Mouse (Mus musculus): Measurements from ENCODE around the gene Adh7. TPM values are rescaled to one million over a fixed set of nuclear protein-coding genes. Genes with fewer than 3 reads are reported as not detected.

The Adh7 gene
- polyA plus RNA-seq, 1 experiment from 2014 or later, result 0.14 TPM

GRCm38 (mm10) chr3:138260721-138261669 lies 43.4 kb downstream of the Adh7 start, which contains the start of gene Adh1:
TSS of gene Adh1 (plus strand) at chr3:138260991.
- ATAC-seq (ENCODE audit: low read depth), result no peak
- Histone ChIP-seq H3K36me3 (no peaks in the 10 kb centered on the region), H3K4me1 (replicated peaks) (no peaks in the 10 kb centered on the region), H3K27ac (replicated peaks) (no peak within 1 kb of the TSS), H3K9me3 (no peaks in the 10 kb centered on the region), H3K4me2 (no peak within 1 kb of the TSS), H3K4me3 (no peak within 1 kb of the TSS), H3K9ac (no peak within 1 kb of the TSS), H3K27me3 (no peaks in the 10 kb centered on the region)
- 91% methylated on average over 11 of the region's 11 CpGs for WGBS

- WGBS, result 85% methylated on average over 4 of the region's 4 CpGs
- ATAC-seq (ENCODE audit: low read depth), result no peak
Observed at GRCm38 (mm10) chr3:138262568-138262967, 45.0 kb downstream of the Adh7 start.

GRCm38 (mm10) chr3:138263154-138263930 lies 45.8 kb downstream of the Adh7 start:
- 86% methylated on average over 5 of the region's 5 CpGs for WGBS
- Histone ChIP-seq H3K27me3 (no peaks in the 10 kb centered on the region), H3K9me3 (no peaks in the 10 kb centered on the region), H3K4me3 (no peak overlapping the region), H3K36me3 (no peaks in the 10 kb centered on the region), H3K4me1 (replicated peaks) (no peaks in the 10 kb centered on the region), H3K27ac (replicated peaks) (no peak overlapping the region), H3K4me2 (no peak overlapping the region), H3K9ac (no peak overlapping the region)
- no peak for ATAC-seq (ENCODE audit: low read depth)

More at GRCm38 (mm10) chr3:138262568-138262967, 45.0 kb downstream of the Adh7 start:
- Histone ChIP-seq H3K27ac (replicated peaks) (no peak overlapping the region), H3K9ac (no peak overlapping the region), H3K9me3 (no peaks in the 10 kb centered on the region), H3K4me3 (no peak overlapping the region), H3K27me3 (no peaks in the 10 kb centered on the region), H3K4me2 (no peak overlapping the region), H3K36me3 (no peaks in the 10 kb centered on the region), H3K4me1 (replicated peaks) (no peaks in the 10 kb centered on the region)

GRCm38 (mm10) chr3:138264648-138265047 lies 47.1 kb downstream of the Adh7 start:
- WGBS, result 88% methylated on average over 3 of the region's 3 CpGs
- ATAC-seq (ENCODE audit: low read depth), result no peak
- H3K4me2 ChIP-seq, result no peak overlapping the region

GRCm38 (mm10) chr3:138270507-138270906 lies 52.9 kb downstream of the Adh7 start:
- Histone ChIP-seq H3K27me3 (no peaks in the 10 kb centered on the region), H3K9ac (no peak overlapping the region), H3K4me2 (no peak overlapping the region), H3K4me3 (no peak overlapping the region), H3K27ac (replicated peaks) (no peak overlapping the region), H3K9me3 (no peaks in the 10 kb centered on the region), H3K36me3 (no peaks in the 10 kb centered on the region), H3K4me1 (replicated peaks) (no peaks in the 10 kb centered on the region)
- ATAC-seq (ENCODE audit: low read depth), result no peak
- WGBS, result 3% methylated on average over 1 of the region's 1 CpGs

More at GRCm38 (mm10) chr3:138264648-138265047, 47.1 kb downstream of the Adh7 start:
- H3K4me3 ChIP-seq, result no peak overlapping the region
- H3K27me3 ChIP-seq, result no peaks in the 10 kb centered on the region
- H3K36me3 ChIP-seq, result no peaks in the 10 kb centered on the region
- no peaks in the 10 kb centered on the region for H3K4me1 ChIP-seq (replicated peaks)
- H3K9ac ChIP-seq, result no peak overlapping the region
- no peak overlapping the region for H3K27ac ChIP-seq (replicated peaks)
- H3K9me3 ChIP-seq, result no peaks in the 10 kb centered on the region

- 44% methylated on average over 2 of the region's 2 CpGs for whole genome bisulfite sequencing
- no peak overlapping the region for H3K27ac ChIP-seq (replicated peaks)
- no peaks in the 10 kb centered on the region for H3K27me3 ChIP-seq
- no peak for ATAC-seq (ENCODE audit: low read depth)
- H3K36me3 ChIP-seq, result no peaks in the 10 kb centered on the region
- H3K9ac ChIP-seq, result no peak overlapping the region
- no peak overlapping the region for H3K4me3 ChIP-seq
- H3K4me1 ChIP-seq (replicated peaks), result no peaks in the 10 kb centered on the region
- H3K9me3 ChIP-seq, result no peaks in the 10 kb centered on the region
- H3K4me2 ChIP-seq, result no peak overlapping the region
Observed at GRCm38 (mm10) chr3:138271297-138271696, 53.7 kb downstream of the Adh7 start.

GRCm38 (mm10) chr3:138273080-138273479 lies 55.5 kb downstream of the Adh7 start:
- Histone ChIP-seq H3K36me3 (no peaks in the 10 kb centered on the region), H3K4me2 (no peak overlapping the region), H3K9me3 (no peaks in the 10 kb centered on the region), H3K4me1 (replicated peaks) (no peaks in the 10 kb centered on the region), H3K27ac (replicated peaks) (no peak overlapping the region), H3K27me3 (no peaks in the 10 kb centered on the region), H3K9ac (no peak overlapping the region), H3K4me3 (no peak overlapping the region)
- WGBS, result 88% methylated on average over 7 of the region's 7 CpGs
- ATAC-seq (ENCODE audit: low read depth), result no peak

GRCm38 (mm10) chr3:138275100-138275499 lies 57.5 kb downstream of the Adh7 start:
- no peak for ATAC-seq (ENCODE audit: low read depth)
- no peaks in the 10 kb centered on the region for H3K9me3 ChIP-seq
- 90% methylated on average over 3 of the region's 3 CpGs for WGBS

GRCm38 (mm10) chr3:138282556-138282955 lies 65.0 kb downstream of the Adh7 start:
- H3K9ac ChIP-seq, result no peak overlapping the region
- no peak for ATAC-seq (ENCODE audit: low read depth)
- no peak overlapping the region for H3K27ac ChIP-seq (replicated peaks)
- H3K4me2 ChIP-seq, result no peak overlapping the region
- WGBS, result 82% methylated on average over 9 of the region's 9 CpGs
- H3K4me3 ChIP-seq, result no peak overlapping the region
- H3K27me3 ChIP-seq, result no peaks in the 10 kb centered on the region
- no peaks in the 10 kb centered on the region for H3K9me3 ChIP-seq
- H3K4me1 ChIP-seq (replicated peaks), result no peaks in the 10 kb centered on the region
- H3K36me3 ChIP-seq, result no peaks in the 10 kb centered on the region

More at GRCm38 (mm10) chr3:138275100-138275499, 57.5 kb downstream of the Adh7 start:
- Histone ChIP-seq H3K4me3 (no peak overlapping the region), H3K4me2 (no peak overlapping the region), H3K36me3 (no peaks in the 10 kb centered on the region), H3K27me3 (no peaks in the 10 kb centered on the region), H3K27ac (replicated peaks) (no peak overlapping the region), H3K4me1 (replicated peaks) (no peaks in the 10 kb centered on the region), H3K9ac (no peak overlapping the region)

Other genes starting within 250 kb of the Adh7 start
- 1.7 TPM in 2 replicates for gene Dapp1, start 236.2 kb upstream of the Adh7 start, polyA plus RNA-seq (2015; fragmentation: Nextera tagmentation; extraction: Ambion mirVana)
- 0.13 and 0.22 TPM in 2 replicates for gene 1110002E22Rik, start 152.7 kb upstream of the Adh7 start, polyA plus RNA-seq (2015; fragmentation: Nextera tagmentation; extraction: Ambion mirVana)
- 0.15 TPM in 1 of 2 replicates, not detected in the other for gene Gm5105, start 150.4 kb upstream of the Adh7 start, polyA plus RNA-seq (2015; fragmentation: Nextera tagmentation; extraction: Ambion mirVana)
- gene Trmt10a, start 74.3 kb upstream of the Adh7 start, polyA plus RNA-seq (2015; fragmentation: Nextera tagmentation; extraction: Ambion mirVana), result 7.2 and 9.0 TPM in 2 replicates
- 7.6 and 10.4 TPM in 2 replicates for gene Mttp, start 72.8 kb upstream of the Adh7 start, polyA plus RNA-seq (2015; fragmentation: Nextera tagmentation; extraction: Ambion mirVana)
- not detected in 2 replicates for gene 4930579F01Rik, start 23.9 kb upstream of the Adh7 start, polyA plus RNA-seq (2015; fragmentation: Nextera tagmentation; extraction: Ambion mirVana)
- 3.6 and 7.9 TPM in 2 replicates for gene Adh1, start 43.2 kb downstream of the Adh7 start, polyA plus RNA-seq (2015; fragmentation: Nextera tagmentation; extraction: Ambion mirVana)
- 0.14 TPM in 1 of 2 replicates, not detected in the other for gene Adh6a, start 95.5 kb downstream of the Adh7 start, polyA plus RNA-seq (2015; fragmentation: Nextera tagmentation; extraction: Ambion mirVana)
- gene Adh6b, start 124.0 kb downstream of the Adh7 start, polyA plus RNA-seq (2015; fragmentation: Nextera tagmentation; extraction: Ambion mirVana), result 0.17 and 0.29 TPM in 2 replicates
- gene Adh4, start 197.7 kb downstream of the Adh7 start, polyA plus RNA-seq (2015; fragmentation: Nextera tagmentation; extraction: Ambion mirVana), result not detected in 2 replicates
- 218 and 255 TPM in 2 replicates for gene Adh5, start 225.3 kb downstream of the Adh7 start, polyA plus RNA-seq (2015; fragmentation: Nextera tagmentation; extraction: Ambion mirVana)